Mouse (Mus musculus) CH12.LX (cell line): ENCODE measurements around the gene Pou2f3.

Source experiments
- CTCF ChIP-seq, 2 experiments: IDR thresholded peaks in 1 of 2; conservative IDR thresholded peaks in 1 of 2; 2 replicates each; pipeline ENCODE4 v1.5.1; 2011 to 2012; ENCODE audit warnings: low read depth in 2 of 2, low read length in 2 of 2, improper control_type of control experiment in 1 of 2, inconsistent platforms in 1 of 2, mild to moderate bottlenecking in 1 of 2, moderate library complexity in 1 of 2
- EP300 ChIP-seq: IDR thresholded peaks from 2 replicates; pipeline ENCODE4 v1.6.1; 2011; ENCODE audit warnings: low read length, improper control_type of control experiment
- POLR2A ChIP-seq: IDR thresholded peaks from 2 replicates; pipeline ENCODE4 v1.6.1; 2011; ENCODE audit warnings: low read depth, mild to moderate bottlenecking, improper control_type of control experiment, low read length
- TBP ChIP-seq: conservative IDR thresholded peaks from 2 replicates; pipeline ENCODE4 v1.6.1; 2011; ENCODE audit warnings: low read depth, low read length, improper control_type of control experiment

DNA sequence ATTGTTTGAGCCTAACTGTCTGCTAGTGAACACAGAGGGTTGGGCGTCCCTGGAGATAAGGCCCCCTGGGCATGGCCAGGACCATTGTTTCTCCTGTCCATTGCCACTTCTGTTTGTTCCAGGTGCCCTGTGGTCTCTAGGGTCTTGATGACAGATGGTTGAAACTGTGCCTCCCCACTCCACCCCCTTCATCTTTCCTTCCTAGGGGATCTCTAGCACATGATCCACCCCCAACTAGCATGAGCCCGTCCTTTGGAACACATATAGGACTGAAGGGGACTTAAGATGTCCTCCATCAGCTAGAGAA, 30.4 kb upstream of the Pou2f3 start:
- no peak for TF ChIP-seq POLR2A
- TF ChIP-seq EP300 = no peak
- TF ChIP-seq CTCF (conservative IDR thresholded peaks at IDR 0.05 in 1 of 2, IDR thresholded peaks at IDR 0.05 in 1 of 2; ENCODE audit: low read depth in 2 of 2, low read length in 2 of 2) = no peak
- TF ChIP-seq TBP = no peak
